Mouse (Mus musculus) E14TG2a.4 (cell line): ENCODE data around the gene Prph.

ENCODE experiments used
- CTCF ChIP-seq: conservative IDR thresholded peaks from 2 replicates; pipeline ENCODE4 v1.5.1; 2014; ENCODE audit warnings: low read length
- NANOG ChIP-seq: IDR thresholded peaks from 2 replicates; pipeline ENCODE4 v1.6.1; 2014; ENCODE audit warnings: borderline replicate concordance, low read length, mixed read lengths
- POU5F1 ChIP-seq: IDR thresholded peaks from 2 replicates; pipeline ENCODE4 v1.6.1; 2014; ENCODE audit warnings: low read length, borderline replicate concordance

DNA sequence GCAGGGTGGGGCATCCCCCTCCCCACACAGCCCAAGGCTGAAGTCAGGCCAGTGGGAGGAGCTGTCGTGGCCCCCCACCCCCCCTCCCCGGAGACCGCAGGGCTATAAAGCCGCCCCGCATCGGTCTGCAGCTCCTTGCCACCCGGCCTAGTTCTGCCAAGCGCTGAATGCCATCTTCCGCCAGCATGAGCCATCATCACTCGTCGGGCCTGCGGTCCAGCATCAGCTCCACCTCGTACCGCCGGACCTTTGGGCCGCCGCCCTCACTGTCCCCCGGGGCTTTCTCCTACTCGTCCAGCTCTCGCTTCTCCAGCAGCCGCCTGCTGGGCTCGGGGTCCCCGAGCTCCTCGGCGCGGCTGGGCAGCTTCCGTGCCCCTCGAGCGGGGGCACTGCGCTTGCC, at the start of gene Prph:
- TF ChIP-seq CTCF: no peak
- TF ChIP-seq NANOG: no peak
- no peak for TF ChIP-seq POU5F1
